Mouse (Mus musculus): ENCODE results near the gene Dennd5b. TPM values are rescaled to one million over a fixed set of nuclear protein-coding genes. Genes with fewer than 3 reads are reported as not detected.
"Not testable (repeated sequence)": the region's sequence is repeated elsewhere in the genome, so short reads cannot be mapped to it uniquely, and the experiment has no call there.

Gene Dennd5b
- total RNA-seq, 4 experiments from 2014 or later, result 55.4 to 72.0 (median 63.4) TPM

- DNase-seq (ENCODE audit: low spot score in 2 of 2), result no peak
Observed at GRCm38 (mm10) chr6:149018431-149018830, 83.0 kb downstream of the Dennd5b start.

- no peak for DNase-seq (ENCODE audit: low spot score in 2 of 2)
Observed at GRCm38 (mm10) chr6:149010766-149011301, 90.6 kb downstream of the Dennd5b start.

GRCm38 (mm10) chr6:149005009-149005408 lies 96.5 kb downstream of the Dennd5b start:
- no peak for DNase-seq (ENCODE audit: low spot score in 2 of 2)

- no peak for DNase-seq (ENCODE audit: low spot score in 2 of 2)
Observed at GRCm38 (mm10) chr6:148994327-148994999, 107.0 kb downstream of the Dennd5b start.

GRCm38 (mm10) chr6:148993117-148994077 lies 108.1 kb downstream of the Dennd5b start:
- DNase-seq (ENCODE audit: low spot score in 2 of 2), result no peak

- DNase-seq (ENCODE audit: low spot score in 2 of 2), result no peak
Observed at GRCm38 (mm10) chr6:148992373-148993116, 108.9 kb downstream of the Dennd5b start.

GRCm38 (mm10) chr6:148991660-148992372 lies 109.7 kb downstream of the Dennd5b start:
- DNase-seq (ENCODE audit: low spot score in 2 of 2), result no peak

- not testable (repeated sequence) for DNase-seq (ENCODE audit: low spot score in 2 of 2)
Observed at GRCm38 (mm10) chr6:148989792-148990491, 111.5 kb downstream of the Dennd5b start.

- DNase-seq (ENCODE audit: low spot score in 2 of 2), result no peak
Observed at GRCm38 (mm10) chr6:148986003-148986402, 115.5 kb downstream of the Dennd5b start.

- DNase-seq (ENCODE audit: low spot score in 2 of 2), result no peak
Observed at GRCm38 (mm10) chr6:148980495-148980894, 121.0 kb downstream of the Dennd5b start.

- DNase-seq (ENCODE audit: low spot score in 2 of 2), result no peak
Observed at GRCm38 (mm10) chr6:148975096-148975495, 126.4 kb downstream of the Dennd5b start.

- DNase-seq (ENCODE audit: low spot score in 2 of 2), result no peak
Observed at GRCm38 (mm10) chr6:148972891-148973290, 128.6 kb downstream of the Dennd5b start.

GRCm38 (mm10) chr6:148972059-148972848 lies 129.2 kb downstream of the Dennd5b start:
- DNase-seq (ENCODE audit: low spot score in 2 of 2), result no peak

- DNase-seq (ENCODE audit: low spot score in 2 of 2), result no peak
Observed at GRCm38 (mm10) chr6:148971385-148971940, 130.0 kb downstream of the Dennd5b start.

- no peak for DNase-seq (ENCODE audit: low spot score in 2 of 2)
Observed at GRCm38 (mm10) chr6:148961285-148961684, 140.2 kb downstream of the Dennd5b start.

GRCm38 (mm10) chr6:148959540-148960238 lies 141.8 kb downstream of the Dennd5b start:
- no peak for DNase-seq (ENCODE audit: low spot score in 2 of 2)

- DNase-seq (ENCODE audit: low spot score in 2 of 2), result no peak
Observed at GRCm38 (mm10) chr6:148958712-148959111, 142.8 kb downstream of the Dennd5b start.

- DNase-seq (ENCODE audit: low spot score in 2 of 2), result no peak
Observed at GRCm38 (mm10) chr6:148957046-148957445, 144.4 kb downstream of the Dennd5b start.

Data from left cerebral cortex, adult 8-10 months (tissue).